10 mouse cellular contexts compared by ENCODE assay signal in the genomic region with DNA sequence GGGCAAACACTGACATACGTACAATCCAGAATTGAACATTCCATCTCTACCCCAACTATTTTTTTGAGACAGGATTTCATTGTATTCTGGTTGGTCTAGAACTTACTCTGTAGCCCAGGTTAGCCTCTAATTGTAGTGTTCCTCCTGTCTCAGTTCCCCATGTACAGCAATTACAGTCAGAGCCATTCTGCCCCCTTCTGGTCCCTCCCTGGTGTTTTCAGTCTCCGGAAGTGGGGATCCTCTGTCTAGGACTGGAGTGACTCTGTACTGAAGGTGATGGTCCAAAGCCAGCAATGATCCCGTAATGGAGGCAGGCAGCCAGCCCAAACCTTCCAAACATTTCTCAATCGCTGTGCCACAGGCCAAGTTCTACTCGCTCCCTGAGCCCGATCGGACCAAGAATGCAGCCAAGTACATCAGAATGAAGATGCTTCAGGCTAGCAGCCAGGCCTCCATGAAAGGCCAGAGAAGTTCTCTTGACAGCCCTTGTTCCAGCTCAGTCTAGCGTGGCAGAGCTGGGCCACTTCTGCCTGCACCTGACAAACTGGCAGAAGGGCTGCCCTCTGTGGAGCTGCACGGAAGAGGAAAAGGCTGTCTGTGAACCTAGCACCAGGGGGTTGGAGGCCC. TPM values are rescaled to one million over a fixed set of nuclear protein-coding genes. Genes with fewer than 3 reads are reported as not detected.
A peak's percentile ranks its signal among the peaks of the same experiment; 100 is the strongest.
DNase-seq lines count a peak whose midpoint lies in the region; ATAC-seq lines count a peak whose summit lies in the region.
"Had no signal": no experiment of that assay in that cellular context is flagged by ENCODE, and none has a peak within 500 bp of the region (broad histone marks: within the 10 kb centered on the region; RNA-seq: fewer than 3 reads in every experiment).

No protein-coding gene starts in this region.

- 64% methylated on average over 9 of the region's 9 CpGs for WGBS in hindbrain, embryonic 14.5 days
- 65% methylated on average over 9 of the region's 9 CpGs for WGBS in hindbrain, embryonic 13.5 days
- WGBS in limb, embryonic 10.5 days = 91% methylated on average over 9 of the region's 9 CpGs

- ATAC-seq in hindbrain, embryonic 14.5 days (ENCODE audit: low FRiP score) = no peak
- no peak for ATAC-seq in hindbrain, embryonic 13.5 days (ENCODE audit: low FRiP score)

- H3K9ac ChIP-seq in hindbrain, embryonic 14.5 days = no peak overlapping the region
- no peak overlapping the region for H3K9ac ChIP-seq in hindbrain, embryonic 13.5 days
- H3K9ac ChIP-seq: limb, embryonic 15.5 days had no signal

- no peak overlapping the region for H3K4me2 ChIP-seq in hindbrain, embryonic 14.5 days (replicated peaks)
- H3K4me2 ChIP-seq in hindbrain, embryonic 13.5 days = no peak overlapping the region
- H3K4me2 ChIP-seq: limb, embryonic 15.5 days had no signal

- H3K27me3 ChIP-seq in hindbrain, embryonic 14.5 days (ENCODE audit: control insufficient read depth, insufficient read depth, low read length) = 0 out of 2 replicates have a peak, but pooled peaks cover 6% of the 10 kb centered on the region
- H3K27me3 ChIP-seq in hindbrain, embryonic 13.5 days = 0 out of 2 replicates have a peak, but pooled peaks cover 4% of the 10 kb centered on the region
- H3K27me3 ChIP-seq in limb, embryonic 10.5 days (ENCODE audit: low read depth, poor library complexity, severe bottlenecking) = no peaks in the 10 kb centered on the region
- H3K27me3 ChIP-seq: limb, embryonic 15.5 days had no signal

- H3K9me3 ChIP-seq in hindbrain, embryonic 14.5 days (ENCODE audit: control insufficient read depth, low read length) = no peaks in the 10 kb centered on the region
- no peaks in the 10 kb centered on the region for H3K9me3 ChIP-seq in hindbrain, embryonic 13.5 days
- no peaks in the 10 kb centered on the region for H3K9me3 ChIP-seq in limb, embryonic 10.5 days (replicated peaks)
- H3K9me3 ChIP-seq: limb, embryonic 15.5 days had no signal

- H3K4me1 ChIP-seq in hindbrain, embryonic 14.5 days (replicated peaks; ENCODE audit: control insufficient read depth, insufficient read depth, low read length) = peaks cover 13% of the 10 kb centered on the region
- peaks cover 12% of the 10 kb centered on the region for H3K4me1 ChIP-seq in hindbrain, embryonic 13.5 days (replicated peaks)
- peaks cover 32% of the 10 kb centered on the region for H3K4me1 ChIP-seq in limb, embryonic 10.5 days

- no peaks in the 10 kb centered on the region for H3K36me3 ChIP-seq in hindbrain, embryonic 14.5 days (replicated peaks; ENCODE audit: control insufficient read depth, insufficient read depth)
- no peaks in the 10 kb centered on the region for H3K36me3 ChIP-seq in hindbrain, embryonic 13.5 days
- no peaks in the 10 kb centered on the region for H3K36me3 ChIP-seq in limb, embryonic 10.5 days
- H3K36me3 ChIP-seq: G1E; limb, embryonic 15.5 days had no signal

- H3K4me3 ChIP-seq in hindbrain, embryonic 14.5 days (replicated peaks; ENCODE audit: low read length) = no peak overlapping the region
- no peak overlapping the region for H3K4me3 ChIP-seq in hindbrain, embryonic 13.5 days
- no peak overlapping the region for H3K4me3 ChIP-seq in limb, embryonic 10.5 days
- H3K4me3 ChIP-seq: limb, embryonic 15.5 days had no signal

- no peak overlapping the region for H3K27ac ChIP-seq in hindbrain, embryonic 14.5 days
- no peak overlapping the region for H3K27ac ChIP-seq in hindbrain, embryonic 13.5 days
- no peak overlapping the region for H3K27ac ChIP-seq in limb, embryonic 10.5 days
- H3K27ac ChIP-seq: limb, embryonic 15.5 days had no signal

- DNase-seq in hindbrain, embryonic 14.5 days (ENCODE audit: low spot score) = peak; percentile 26
- DNase-seq in adipocyte (ENCODE audit: low spot score) = peak; percentile 98
- DNase-seq in cerebellum, postnatal 36 days = peak; percentile 32 to 40
- DNase-seq in kidney, adult 9 months = peak; percentile 91
- peak; percentile 81 for DNase-seq in lung, postnatal 14 days
- DNase-seq in urinary bladder, postnatal 4 days (ENCODE audit: low spot score in 2 of 2) = peak; percentile 61 to 73
- DNase-seq in limb, embryonic 10.5 days (ENCODE audit: low spot score) = no peak

RNA-seq across cellular contexts. Expression of a gene that starts 3.2 kb away (rescaled TPM):
- 21.0 and 23.2 TPM in 2 replicates for polyA plus RNA-seq in hindbrain, embryonic 14.5 days (2014; fragmentation: Nextera tagmentation; extraction: Ambion mirVana)
- polyA plus RNA-seq in hindbrain, embryonic 13.5 days (2015; fragmentation: Nextera tagmentation; extraction: Ambion mirVana) = 22.4 and 23.5 TPM in 2 replicates
- polyA plus RNA-seq in limb, embryonic 10.5 days (2016; fragmentation: Nextera tagmentation; extraction: Ambion mirVana) = 10.6 and 12.6 TPM in 2 replicates

RNA-seq across cellular contexts. Expression of a gene that starts 47.8 kb away (rescaled TPM):
- 2.7 and 3.6 TPM in 2 replicates for polyA plus RNA-seq in hindbrain, embryonic 14.5 days (2014; fragmentation: Nextera tagmentation; extraction: Ambion mirVana)
- 1.8 and 2.4 TPM in 2 replicates for polyA plus RNA-seq in hindbrain, embryonic 13.5 days (2015; fragmentation: Nextera tagmentation; extraction: Ambion mirVana)
- 1.5 and 1.7 TPM in 2 replicates for polyA plus RNA-seq in limb, embryonic 10.5 days (2016; fragmentation: Nextera tagmentation; extraction: Ambion mirVana)
- polyA plus RNA-seq: G1E had no signal

RNA-seq across cellular contexts. Expression of a gene that starts 52.0 kb away (rescaled TPM):
- 211 and 298 TPM in 2 replicates for polyA plus RNA-seq in hindbrain, embryonic 14.5 days (2014; fragmentation: Nextera tagmentation; extraction: Ambion mirVana)
- 268 and 296 TPM in 2 replicates for polyA plus RNA-seq in hindbrain, embryonic 13.5 days (2015; fragmentation: Nextera tagmentation; extraction: Ambion mirVana)
- 226 and 227 TPM in 2 replicates for polyA plus RNA-seq in limb, embryonic 10.5 days (2016; fragmentation: Nextera tagmentation; extraction: Ambion mirVana)
